Mouse (Mus musculus): ENCODE data around the gene Ddx54. TPM values are rescaled to one million over a fixed set of nuclear protein-coding genes. Genes with fewer than 3 reads are reported as not detected.
A peak's percentile ranks its signal among the peaks of the same experiment; 100 is the strongest.

Gene Ddx54
- total RNA-seq, 2 experiments from 2014 or later = 7.9 to 21.3 TPM

- no peak for ATAC-seq (ENCODE audit: poor library complexity, severe bottlenecking)
Observed at GRCm38 (mm10) chr5:120579898-120580626, 32.5 kb upstream of the Ddx54 start.

DNA sequence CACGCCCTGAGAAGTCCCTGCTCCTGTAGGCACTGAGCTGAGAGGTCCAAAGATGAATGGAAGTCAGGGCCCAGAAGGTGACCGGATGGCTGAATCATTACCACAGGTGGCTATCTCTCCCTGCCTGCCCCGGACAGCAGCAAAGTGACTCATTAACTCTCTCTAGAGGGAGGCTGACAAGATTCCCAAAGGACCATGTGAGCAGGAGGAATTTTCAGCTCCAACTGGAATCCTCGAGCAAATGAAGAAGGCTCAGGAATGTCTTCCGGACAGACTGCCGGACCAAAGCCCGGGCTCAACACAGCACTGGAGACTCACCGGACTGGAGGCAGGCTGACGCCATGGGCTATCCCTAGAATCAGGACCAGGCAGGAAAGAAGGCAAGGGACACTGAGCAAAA, 30.5 kb upstream of the Ddx54 start:
- no peak for ATAC-seq (ENCODE audit: poor library complexity, severe bottlenecking)

GRCm38 (mm10) chr5:120583511-120583910, 29.0 kb upstream of the Ddx54 start:
- no peak for ATAC-seq (ENCODE audit: poor library complexity, severe bottlenecking)

DNA sequence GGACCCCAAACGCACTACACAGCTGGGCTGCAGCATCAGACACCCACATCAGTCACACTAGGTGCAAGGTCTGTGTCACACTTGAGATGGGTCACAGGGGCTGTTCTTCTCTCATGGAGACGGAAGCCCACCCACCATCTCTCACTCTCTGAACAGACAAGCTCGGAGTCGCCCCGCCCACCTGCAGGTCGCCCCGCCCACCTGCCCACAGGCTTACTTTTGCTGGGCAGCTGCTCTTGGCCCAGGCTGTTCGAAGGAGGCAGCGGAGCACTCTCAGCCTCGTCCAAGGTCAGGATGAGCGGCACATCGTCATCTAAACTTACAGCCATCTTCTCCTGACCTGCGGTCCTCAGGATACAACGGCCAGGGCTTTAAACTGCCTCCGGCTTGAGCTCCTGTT, 27.6 kb upstream of the Ddx54 start:
- no peak for ATAC-seq (ENCODE audit: poor library complexity, severe bottlenecking)

DNA sequence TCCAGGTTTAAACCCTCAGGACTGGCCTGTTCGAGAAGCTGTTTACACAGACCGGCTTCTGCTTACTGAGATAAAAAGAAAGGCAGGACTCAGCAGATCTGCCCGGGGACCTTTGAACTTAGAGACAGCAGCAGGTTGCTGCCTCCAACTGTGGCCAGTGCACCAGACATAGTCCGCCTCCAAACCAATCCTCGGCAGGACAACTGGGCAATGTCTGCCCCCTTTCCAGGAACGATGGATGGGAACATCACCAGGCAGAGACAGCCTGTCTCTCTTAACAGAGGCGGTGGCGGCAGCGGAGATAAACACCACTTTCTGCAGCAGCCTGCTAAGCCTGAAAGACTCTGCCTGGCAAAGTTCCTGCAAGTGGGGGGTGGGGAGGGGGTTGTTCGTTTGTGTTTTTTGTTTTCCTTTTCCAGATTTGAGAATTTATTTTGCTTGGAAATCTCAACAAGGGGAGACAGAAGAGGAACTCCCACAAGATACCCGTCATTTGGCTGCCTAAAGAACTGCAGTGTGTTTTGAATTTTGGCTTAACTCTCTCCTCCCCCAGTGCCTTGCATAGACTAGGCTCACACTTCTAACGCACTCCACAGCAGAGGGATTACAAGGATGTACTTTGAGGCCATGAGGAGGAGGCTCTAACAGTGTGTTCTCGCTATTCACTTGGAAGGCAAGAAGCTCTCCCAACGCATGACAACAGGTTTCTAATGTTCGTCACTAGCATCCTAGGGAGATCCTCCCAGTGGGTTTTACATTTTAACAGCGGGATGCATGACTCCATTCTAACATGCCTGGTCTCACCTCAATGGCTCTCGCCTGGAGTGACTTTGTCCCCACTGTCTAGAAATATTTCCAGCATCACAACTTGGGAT, 25.6 kb upstream of the Ddx54 start:
- no peak for ATAC-seq (ENCODE audit: poor library complexity, severe bottlenecking)

DNA sequence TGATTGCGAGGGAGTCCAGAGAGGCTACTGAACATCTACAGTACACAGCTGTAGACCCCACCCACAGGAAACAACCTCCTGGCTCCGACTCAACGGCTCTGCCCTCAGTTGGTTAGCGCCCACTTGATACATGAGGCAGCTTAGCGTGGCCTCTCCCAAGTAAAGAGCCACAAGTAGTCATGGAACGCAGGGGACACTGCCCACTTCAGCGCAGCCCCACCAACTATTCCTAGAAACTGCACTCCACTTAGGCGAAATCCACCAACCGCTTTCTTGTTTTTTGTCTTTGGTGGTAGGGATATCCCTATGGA, 25.0 kb upstream of the Ddx54 start:
- ATAC-seq (ENCODE audit: poor library complexity, severe bottlenecking) = no peak

DNA sequence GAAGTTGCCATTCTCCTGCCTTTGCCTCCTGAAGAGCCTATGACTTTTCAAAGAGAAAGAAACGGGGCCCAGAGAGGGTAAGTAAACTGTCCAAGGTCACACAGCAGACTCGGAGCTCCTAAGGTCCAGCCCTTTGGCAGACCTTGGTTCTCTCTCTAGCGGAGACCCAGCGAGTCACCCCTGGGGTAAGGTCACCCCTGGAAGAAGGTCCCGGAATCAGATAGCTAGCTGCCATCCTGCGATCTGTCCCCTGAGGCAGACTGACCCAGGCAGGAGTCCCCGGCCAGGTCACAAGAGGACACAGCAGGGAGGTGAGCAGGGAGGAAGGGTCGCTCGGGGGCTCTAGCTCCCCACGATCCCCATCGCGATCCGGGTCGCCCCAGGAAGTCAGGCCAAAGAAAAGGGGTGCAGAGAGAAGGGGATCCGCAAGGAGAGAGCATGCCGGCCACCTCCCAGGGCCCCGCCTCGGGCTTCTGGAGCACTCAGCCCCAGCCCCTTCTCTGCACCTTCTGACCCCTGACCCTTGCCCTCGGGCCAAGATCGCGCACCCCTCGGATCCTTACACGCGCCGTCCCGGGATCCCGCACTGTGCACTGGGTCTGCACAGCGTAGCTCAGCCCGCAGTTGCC, 24.5 kb upstream of the Ddx54 start:
- no peak for ATAC-seq (ENCODE audit: poor library complexity, severe bottlenecking)

DNA sequence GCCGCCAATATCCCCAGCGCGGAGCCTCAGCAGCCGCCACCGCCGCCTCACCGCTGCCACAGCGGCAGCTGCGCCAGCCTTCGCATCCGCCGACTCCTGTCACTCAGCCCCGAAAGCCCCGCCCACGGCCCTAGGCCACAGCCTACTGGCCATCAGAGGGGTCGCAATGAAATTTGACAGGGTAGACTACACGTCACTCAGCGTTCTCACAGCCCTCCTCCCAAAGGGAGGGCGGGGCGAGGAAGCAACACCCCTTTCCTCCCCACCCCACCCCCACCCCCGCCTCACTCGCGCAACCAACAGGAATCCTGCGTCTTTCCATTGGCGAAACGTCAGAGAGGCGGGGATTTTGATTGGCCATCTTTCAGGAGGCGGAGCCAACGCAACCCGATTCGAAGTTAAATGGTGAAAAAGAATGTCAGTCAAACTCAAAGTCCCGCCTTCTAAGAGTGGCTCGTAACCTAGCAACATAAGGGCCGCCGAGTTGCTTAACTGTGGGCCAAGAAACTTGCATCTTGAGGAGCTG, 23.9 kb upstream of the Ddx54 start, which contains the start of the genes Tpcn1 and Iqcd:
TSS of gene Tpcn1 (minus strand) at position 105 of the 526 bp plus-strand sequence.
TSS of gene Iqcd (plus strand) at position 448 of the 526 bp plus-strand sequence.
- ATAC-seq (ENCODE audit: poor library complexity, severe bottlenecking) = peak; percentile 88

DNA sequence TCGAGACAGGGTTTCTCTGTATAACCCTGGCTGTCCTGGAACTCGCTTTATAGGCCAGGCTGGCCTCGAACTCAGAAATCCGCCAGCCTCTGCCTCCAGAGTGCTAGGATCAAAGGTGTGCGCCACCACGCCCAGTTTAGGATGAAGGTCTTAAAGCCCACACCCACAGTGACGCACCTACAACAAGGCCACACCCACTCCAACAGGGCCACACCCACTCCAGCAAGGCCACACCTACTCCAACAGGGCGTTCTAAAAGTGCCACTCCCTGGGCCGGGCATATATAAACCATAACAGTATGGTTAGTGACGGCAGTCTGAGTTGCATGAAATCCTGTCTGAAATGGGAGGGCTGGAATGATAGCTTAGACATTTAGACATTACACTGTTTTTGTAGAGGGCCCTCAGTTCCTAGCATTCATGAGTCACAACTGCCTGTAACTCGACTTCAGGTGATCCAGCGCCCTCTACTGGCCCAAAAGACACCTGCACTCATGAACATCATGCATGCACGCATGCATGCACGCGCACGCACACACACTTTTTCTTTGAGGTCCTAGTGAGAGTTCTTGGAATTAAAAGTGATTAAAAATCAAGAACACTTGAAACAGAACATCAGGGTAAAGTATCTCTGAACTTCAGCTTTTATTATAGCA, 22.1 kb upstream of the Ddx54 start:
- ATAC-seq (ENCODE audit: poor library complexity, severe bottlenecking) = no peak

- no peak for ATAC-seq (ENCODE audit: poor library complexity, severe bottlenecking)
Observed at GRCm38 (mm10) chr5:120592141-120592540, 20.4 kb upstream of the Ddx54 start.

GRCm38 (mm10) chr5:120594485-120594884, 18.1 kb upstream of the Ddx54 start:
- no peak for ATAC-seq (ENCODE audit: poor library complexity, severe bottlenecking)

- 0 out of 2 replicates have a peak, but pooled peaks have one; percentile 13 for ATAC-seq (ENCODE audit: poor library complexity, severe bottlenecking)
Observed at GRCm38 (mm10) chr5:120599625-120600024, 12.9 kb upstream of the Ddx54 start.

DNA sequence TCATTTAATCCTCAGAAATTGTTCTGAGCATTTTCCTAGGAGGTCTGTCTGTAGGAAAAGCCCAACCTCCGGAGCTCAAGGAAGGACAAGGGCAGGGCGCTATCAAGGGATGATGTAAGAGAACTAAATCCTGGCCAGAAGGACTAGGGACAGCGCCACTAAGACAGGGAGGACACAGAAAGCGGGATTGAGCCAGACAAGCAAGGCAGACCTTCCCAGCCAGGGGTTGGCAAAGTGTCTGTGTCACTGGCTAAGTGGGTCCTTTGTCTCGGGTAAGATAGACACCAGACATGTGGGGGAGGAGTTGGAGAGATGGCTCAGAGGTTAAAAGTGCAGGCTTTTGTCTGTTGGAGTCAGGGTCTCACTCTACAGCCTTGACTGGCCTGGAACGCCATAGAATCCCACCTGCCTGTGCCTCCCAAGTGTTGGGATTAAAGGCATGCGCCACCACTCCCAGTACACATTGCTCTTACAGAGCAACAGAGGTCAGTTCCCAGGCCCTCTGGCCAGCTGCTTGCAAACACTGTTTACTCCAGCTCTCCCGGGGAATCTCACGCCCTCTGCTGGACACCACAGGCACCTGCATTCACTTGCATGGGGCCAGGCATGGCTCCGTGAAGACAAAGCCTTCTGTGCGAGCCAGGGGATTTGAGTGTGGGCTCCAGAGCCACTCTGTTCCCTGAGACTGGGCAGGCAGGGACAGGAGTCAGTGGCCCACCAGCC, 11.4 kb upstream of the Ddx54 start:
- no peak for ATAC-seq (ENCODE audit: poor library complexity, severe bottlenecking)

- no peak for ATAC-seq (ENCODE audit: poor library complexity, severe bottlenecking)
Observed at GRCm38 (mm10) chr5:120602210-120602609, 10.3 kb upstream of the Ddx54 start.

DNA sequence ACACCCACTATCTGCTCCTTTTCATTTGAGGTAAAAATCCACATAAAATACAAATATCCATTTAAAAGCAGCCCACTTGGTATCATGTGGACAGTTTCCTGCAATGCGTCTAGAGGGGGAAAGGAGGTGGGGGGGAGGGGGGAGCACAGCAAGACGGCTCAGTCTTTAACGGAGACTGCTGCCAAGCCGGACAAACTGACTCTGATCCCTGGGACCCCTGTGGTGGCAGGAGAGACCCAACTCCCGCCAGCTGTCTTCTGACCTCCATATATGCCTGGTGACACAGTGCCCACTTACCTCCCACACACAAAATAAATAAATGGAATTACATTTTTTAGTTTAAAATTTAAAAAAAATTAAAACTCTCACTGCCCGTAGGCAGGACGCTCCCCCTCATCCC, 9.0 kb upstream of the Ddx54 start:
- no peak for ATAC-seq (ENCODE audit: poor library complexity, severe bottlenecking)

DNA sequence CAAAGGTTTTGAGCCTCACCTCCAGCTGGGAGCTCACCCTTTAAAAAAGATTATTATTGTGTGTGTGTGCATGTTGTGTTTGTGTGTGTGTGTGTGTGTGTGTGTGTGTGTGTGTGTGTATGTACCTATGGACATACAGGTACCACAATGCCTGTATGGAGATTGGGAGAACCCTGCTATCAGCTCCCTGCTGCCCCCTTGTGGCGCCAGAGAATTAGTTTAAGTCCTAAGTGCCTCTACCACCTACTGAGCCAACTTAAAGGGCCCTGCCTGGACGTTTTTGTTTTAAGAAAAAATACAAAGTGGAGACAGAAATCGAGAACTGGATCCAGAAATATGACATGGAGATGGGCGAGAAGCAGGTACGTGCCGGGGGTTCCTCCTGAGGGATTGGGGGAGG, 7.7 kb upstream of the Ddx54 start:
- peak; percentile 66 for ATAC-seq (ENCODE audit: poor library complexity, severe bottlenecking)

DNA sequence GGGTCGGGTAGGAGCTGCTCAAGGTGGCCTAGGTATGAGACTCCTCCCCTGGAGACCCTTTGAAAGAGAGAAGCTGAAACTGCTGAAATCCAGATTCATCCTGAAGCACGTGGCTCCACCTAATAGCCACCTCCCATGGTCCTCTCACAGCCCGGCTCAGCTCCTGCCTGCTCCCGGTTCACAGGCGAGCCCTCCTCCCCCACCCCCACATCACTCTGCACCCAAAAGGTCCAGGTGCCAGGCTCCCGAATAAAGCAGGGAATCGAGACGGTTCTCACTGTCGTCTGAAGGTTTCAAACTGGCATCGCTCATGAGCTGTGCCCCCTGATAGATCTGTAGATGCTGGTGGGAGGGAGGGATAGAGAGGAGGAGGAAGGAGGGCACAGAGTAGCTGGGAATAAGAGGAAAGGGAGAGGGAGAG, 7.3 kb upstream of the Ddx54 start:
- ATAC-seq (ENCODE audit: poor library complexity, severe bottlenecking) = no peak

- peak; percentile 86 for ATAC-seq (ENCODE audit: poor library complexity, severe bottlenecking)
Observed at GRCm38 (mm10) chr5:120605688-120606087, 6.9 kb upstream of the Ddx54 start.

DNA sequence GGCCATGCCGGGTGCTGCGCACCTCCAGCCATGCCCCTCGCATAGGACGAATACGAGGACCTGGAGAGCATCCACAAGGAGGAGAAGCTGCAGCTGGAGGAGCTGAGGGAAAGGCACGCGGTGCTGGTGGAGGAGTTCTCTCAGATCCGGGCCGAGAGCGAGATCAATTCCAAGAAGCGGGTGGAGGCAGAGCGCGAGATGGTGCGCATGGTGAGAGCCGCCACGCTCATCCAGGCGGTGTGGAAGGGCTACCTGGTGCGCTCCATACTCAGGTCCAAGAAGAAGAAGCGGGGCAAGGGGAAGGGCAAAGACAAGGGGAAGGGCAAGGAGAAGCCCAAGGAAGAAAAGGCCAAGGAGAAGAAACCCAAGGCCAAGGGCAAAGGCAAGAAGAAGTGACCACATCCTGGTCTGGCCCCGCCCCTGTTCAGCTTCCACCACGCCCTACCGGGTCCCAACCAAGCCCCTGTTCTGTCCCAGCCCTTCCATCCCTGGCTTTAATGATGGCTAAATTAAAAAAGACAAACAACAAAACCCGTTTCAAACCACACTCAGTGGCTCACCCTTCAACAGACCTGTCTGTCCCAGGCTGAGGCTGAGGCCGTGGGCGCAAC, 5.8 kb upstream of the Ddx54 start:
- peak; percentile 34 for ATAC-seq (ENCODE audit: poor library complexity, severe bottlenecking)

- no peak for ATAC-seq (ENCODE audit: poor library complexity, severe bottlenecking)
Observed at GRCm38 (mm10) chr5:120607335-120607734, 5.2 kb upstream of the Ddx54 start.
